Mouse (Mus musculus): Measurements from ENCODE around the gene Cdk5rap2.

Cdk5rap2 gene

DNA sequence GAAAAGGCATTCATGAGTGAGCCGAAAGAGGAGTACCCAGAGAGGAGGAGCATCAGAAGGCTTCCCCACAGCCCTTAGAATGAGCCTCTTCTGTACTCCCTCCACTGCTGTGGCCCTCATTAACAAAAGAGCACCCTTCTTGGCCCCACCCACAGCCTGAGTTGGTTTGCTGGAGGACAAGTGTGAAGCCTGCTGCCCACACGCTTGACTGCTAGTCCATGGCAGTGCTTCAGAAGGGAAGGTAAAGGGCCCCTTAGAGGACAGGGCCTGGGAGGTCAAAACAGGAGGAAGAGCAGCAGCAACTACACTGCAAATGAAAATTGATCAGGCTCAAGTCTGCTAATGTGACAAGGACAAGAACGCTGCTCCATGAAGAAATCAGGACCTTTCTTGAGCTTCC, 56.6 kb downstream of the Cdk5rap2 start:
- DNase-seq (ENCODE audit: low read depth) = no peak

DNA sequence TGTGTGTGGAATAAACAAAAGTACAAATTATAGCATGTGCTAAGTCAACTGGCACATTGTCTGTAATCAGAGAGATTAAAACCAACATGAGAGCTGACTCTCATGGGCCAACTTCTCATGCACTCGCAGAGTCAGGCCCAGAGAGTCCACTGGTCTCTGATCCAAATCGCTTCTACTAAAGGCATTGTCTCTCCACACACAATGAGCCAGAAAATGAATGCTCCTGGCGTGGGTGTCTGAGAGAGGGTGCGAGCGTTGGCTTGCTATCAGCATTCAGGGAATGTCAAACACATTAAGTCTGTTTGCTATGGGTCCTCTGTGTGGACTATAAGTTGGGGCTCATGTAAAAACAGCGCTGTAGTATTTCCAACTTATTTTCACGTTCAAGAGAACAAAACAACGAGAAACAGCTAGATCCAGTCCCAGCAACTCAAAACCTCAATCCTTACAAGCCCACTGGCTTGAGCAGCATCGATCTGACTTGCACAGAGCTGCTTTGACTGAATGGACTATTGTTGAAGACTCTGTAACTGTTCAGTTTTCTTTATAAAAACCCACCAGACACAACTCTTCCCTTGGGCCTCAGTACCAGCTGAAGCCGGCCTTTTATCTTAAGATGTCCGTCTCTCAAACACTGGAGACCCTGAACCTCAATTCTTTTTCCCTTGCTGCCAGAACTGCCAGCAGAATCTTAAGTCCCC, 74.6 kb downstream of the Cdk5rap2 start:
- DNase-seq (ENCODE audit: low read depth) = no peak

DNA sequence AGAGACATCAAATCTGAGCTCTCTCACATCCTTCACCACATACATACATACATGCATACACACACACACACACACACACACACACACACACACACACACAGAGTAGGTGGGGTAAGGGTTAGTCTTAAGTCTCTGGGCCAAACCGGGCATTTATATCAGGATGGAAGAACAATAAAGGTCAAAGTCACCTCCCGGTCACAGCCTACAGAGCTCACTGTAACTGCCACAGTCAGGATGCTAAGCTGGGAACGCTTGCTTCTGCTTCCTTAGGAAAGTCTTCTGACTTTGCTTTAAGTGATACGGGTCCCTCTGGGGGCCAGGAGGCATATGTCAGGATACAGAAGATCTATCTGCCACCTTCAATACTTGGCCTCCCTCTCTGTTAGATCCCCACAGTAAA, 75.2 kb downstream of the Cdk5rap2 start:
- no peak for DNase-seq (ENCODE audit: low read depth)

DNA sequence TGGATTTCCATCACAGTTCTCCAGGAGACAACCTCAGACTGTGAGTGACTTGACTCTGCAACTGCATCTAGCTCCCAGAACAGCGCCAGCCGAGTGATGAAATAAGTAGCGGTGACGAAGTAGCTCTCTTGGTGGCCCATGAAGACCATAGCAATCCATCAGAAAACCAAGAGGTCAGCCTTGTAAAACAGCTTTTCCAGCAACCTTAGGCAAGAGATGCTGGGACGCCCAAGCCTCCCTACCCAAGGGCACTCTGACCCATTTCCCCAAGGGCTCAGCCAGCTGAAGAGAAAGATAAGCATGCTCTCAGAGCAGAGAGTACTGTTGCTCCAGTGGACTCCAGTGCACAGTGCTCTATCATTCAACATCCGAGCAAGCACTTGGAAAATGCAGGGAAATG, 77.3 kb downstream of the Cdk5rap2 start:
- no peak for DNase-seq (ENCODE audit: low read depth)

DNA sequence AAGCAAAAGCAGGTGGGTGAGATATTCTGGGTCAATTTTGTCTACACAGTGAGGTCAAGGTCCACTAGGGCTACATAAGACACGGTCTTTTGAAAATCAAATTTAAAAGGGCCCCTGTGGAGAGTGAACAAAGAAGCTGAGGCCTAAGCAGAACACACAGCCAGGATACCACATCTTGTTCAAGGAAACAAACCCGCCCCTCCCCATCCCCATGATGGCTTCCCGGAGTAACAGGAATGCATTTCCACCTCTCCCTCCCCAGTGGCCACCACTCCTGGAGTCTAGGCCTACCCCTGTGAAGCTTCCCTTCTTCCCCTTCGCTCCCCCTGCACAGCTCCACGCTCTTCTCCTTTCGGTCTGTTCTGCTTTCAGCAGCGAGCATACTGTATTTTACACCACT, 77.7 kb downstream of the Cdk5rap2 start:
- no peak for DNase-seq (ENCODE audit: low read depth)

DNA sequence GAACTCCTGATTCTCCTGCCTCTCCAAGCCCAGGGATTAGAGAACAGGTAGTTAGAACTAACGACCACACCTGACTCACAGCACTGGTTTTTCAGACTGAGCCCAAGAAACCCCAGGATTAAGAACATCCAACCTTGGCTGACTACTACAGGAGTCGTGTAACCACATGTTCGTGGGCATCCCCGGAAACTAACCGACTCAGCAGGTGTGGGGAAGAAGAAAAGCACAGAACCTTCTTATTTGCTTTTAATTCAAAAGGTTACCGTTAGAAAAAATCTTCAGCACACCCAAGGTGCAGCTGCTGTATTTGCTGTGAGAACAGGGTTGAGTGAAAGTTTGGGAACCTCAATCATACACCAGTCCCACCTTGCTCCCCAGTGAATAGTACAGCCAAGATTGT, 79.1 kb downstream of the Cdk5rap2 start:
- no peak for DNase-seq (ENCODE audit: low read depth)

DNA sequence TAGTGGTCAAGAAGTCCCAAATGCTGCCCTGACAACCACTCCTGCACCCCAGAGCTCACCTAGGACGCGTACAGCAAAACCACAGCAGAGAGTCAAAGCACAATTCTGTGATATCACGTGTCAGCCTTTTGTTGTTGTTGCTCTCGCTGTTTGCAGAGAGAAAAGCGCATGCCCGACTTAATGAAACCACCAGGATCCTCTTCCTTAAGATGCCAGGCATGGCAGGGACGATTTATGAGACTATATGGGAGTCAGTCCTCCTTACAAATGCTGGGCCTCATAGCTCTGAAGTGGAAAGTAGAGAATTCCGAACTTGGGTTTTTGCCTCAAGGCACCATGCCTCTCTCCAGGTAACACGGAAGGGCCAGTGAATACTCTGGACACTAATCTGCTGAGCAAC, 82.2 kb downstream of the Cdk5rap2 start:
- no peak for DNase-seq (ENCODE audit: low read depth)

DNA sequence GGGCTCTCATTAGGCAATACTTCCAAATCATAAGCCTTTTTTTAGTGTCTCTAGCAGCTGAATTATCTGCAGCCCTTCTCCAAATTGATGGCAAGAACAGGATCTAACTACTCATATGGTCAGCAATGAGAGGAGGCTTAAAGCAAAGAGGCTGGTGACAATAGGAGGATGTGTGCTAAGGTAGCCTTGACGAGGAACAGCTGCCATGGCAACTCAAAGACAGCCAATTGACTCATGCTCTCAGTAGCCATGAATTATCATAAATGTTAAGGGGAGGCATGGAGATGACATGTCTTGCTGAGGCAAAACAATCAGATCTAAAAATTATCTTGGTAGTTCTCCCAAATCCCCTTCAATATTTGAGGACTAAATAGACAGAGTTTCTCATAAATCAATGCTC, 82.8 kb downstream of the Cdk5rap2 start:
- DNase-seq (ENCODE audit: low read depth) = no peak

DNA sequence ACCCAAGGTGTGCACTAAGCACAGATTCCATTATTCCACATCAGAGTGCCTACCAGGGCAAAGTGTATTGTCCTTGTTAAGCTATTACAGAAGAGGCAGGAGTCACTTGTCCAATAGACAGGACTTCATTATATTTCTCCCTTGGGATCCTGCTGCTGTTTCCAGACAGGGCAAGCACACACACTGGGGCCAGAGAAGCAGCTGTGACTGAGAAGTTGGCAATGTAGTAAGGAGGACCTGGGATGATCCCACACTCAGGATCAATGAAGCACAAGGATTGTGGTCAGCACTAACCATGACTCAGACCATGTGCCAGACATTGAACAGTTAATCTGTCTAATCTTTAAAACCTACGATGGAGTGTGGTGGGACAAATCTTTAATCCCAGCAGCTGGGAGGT, 88.7 kb downstream of the Cdk5rap2 start:
- no peak for DNase-seq (ENCODE audit: low read depth)

DNA sequence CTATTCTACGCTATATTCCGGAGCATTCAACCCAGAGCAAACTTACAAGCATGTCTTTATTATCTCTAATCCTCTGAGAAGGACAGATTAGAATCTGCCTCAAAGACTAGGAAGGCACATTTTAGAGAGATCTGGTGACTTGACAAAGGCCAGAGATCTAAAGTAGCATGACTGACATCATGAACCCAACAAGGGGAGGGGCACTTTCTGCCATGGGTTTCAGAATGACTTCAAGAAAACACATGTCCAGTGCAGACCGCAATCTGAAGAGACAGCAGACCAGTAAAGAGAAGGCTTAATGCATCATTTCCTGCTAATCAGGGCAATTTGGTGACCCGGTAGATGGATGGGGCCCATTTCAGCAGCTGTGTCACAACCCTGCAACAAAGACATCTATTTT, 98.1 kb downstream of the Cdk5rap2 start:
- DNase-seq (ENCODE audit: low read depth) = no peak

DNA sequence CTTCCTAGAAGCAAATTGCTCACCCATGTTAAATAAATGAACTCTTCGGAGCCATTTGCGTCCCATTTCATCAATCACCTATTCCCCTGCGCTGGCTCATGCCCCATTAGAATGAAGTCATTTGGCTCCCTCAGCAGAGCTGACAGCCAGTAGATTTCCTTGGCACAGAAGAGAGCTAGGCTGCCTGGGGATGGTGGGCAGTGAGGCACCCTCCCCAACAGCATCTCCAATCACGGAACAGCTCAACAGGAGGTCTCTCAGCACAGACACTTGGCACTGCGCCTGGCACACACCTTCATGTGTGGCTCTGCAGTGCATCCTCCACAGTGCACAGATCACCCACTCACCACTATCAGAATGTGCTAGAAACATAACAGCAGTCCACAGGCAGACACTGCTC, 98.7 kb downstream of the Cdk5rap2 start:
- DNase-seq (ENCODE audit: low read depth) = peak; percentile 50

DNA sequence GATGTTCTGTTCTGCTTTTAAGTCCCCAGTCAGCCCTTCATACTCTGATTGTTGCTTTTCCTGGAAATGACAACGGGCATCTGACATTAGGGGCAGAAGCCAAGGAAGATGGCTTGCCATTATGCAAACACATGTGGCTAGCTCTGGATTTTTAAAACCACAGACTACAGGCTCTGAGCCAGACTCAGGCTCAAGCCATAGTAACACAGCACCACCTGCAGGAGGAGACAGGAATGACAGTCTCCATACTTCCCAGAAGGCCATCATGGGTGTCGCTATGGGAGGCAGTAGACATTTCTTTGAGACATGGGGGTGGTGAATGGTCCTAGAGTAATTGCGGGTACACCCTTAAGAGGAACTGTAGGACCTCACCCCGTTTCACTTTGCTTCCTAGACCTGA, 103.0 kb downstream of the Cdk5rap2 start:
- peak; percentile 54 for DNase-seq (ENCODE audit: low read depth)

DNA sequence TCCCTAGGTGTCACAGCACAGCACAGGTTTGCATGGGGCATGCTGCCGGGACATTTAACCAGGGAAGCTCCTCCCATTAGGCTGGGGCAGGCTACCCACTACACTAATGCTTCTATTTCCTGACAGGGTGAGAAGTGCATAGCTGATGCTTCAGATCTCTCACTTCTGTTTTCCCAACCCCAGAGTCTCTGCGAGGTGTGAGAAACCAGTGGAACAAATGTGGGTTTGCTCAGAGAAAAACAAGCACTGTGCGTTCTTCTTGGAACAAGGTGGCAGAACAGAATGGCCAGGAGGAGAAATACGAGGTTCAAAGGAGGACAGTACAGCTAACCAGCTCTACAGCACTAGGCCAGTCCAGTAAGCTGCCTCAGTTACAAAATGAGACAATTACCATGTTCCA, 106.4 kb downstream of the Cdk5rap2 start:
- no peak for DNase-seq (ENCODE audit: low read depth)

DNA sequence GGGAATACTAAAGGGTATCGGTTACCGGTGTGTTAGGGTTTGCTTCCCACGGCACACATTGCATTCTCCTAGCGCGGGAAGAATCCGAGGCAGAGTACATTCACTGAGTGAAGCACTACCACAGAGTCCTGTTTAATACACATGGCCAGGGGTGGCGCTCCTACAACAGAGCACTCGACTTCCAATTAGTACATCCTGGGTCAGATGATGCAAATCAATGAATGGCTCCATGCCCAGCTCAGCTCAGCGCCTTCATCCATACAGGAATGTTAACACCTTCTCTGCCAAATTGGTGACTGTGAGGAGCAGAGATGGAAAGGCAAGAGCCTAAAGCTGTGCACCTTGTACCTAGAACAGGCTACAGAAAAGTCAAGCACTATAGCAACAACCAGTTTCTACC, 109.1 kb downstream of the Cdk5rap2 start:
- DNase-seq (ENCODE audit: low read depth) = no peak

DNA sequence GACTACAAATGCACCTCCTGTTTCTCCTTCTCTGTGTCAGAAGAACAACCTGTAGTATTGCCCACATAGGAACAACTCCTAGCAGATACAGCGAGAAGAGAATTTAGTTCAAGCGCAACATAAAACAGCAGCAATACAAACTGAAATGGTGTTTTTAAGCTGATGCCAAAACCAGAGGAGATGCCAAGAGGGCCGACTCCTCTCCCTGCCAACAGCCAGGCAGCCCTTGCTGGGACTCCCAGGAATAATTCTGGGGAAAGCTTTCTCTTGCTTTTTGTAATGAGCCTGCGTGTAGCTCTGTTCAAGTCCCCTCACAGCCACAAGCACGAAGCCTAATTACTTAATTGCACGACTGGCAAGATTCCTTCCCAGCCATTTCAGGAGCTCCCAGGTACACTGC, 120.9 kb downstream of the Cdk5rap2 start:
- no peak for DNase-seq (ENCODE audit: low read depth)

DNA sequence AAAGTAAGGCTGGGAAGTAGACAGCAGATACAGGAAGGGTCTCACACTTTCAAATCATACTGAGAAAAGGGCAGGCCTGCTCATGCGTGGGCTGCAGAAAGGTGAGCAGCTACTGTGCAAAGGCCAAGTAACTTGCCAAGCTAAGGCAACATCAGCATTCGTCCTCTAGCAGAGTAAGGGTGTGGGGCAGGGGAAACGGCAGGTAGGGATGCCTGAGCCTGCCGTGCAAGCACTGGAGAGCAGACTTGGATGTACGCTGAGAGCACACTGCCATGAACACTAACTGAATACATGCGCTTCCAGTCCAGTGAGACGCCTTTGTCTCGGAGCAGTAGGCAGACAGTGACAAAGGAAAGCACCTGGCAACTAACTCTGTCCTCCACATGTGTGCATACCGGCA, 127.1 kb downstream of the Cdk5rap2 start:
- DNase-seq (ENCODE audit: low read depth) = no peak

DNA sequence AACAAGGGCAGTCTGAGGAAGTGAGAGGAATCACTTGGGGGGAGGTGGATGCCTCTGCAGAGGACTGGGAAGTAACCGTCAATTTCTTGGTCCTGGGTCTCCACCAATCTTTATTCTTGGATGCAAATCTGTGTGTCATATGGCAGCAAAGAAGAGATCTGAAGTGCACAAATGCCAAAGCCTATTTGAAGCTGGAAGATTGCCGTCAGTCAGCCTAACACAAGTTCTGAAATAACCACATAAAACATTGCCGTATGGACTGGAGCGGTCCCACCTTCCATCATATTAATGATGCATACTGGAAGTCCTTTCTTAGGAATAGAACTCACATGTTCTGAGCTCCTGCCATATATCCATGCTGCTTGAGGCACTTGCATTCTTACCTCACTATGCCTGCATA, 131.4 kb downstream of the Cdk5rap2 start:
- no peak for DNase-seq (ENCODE audit: low read depth)

DNA sequence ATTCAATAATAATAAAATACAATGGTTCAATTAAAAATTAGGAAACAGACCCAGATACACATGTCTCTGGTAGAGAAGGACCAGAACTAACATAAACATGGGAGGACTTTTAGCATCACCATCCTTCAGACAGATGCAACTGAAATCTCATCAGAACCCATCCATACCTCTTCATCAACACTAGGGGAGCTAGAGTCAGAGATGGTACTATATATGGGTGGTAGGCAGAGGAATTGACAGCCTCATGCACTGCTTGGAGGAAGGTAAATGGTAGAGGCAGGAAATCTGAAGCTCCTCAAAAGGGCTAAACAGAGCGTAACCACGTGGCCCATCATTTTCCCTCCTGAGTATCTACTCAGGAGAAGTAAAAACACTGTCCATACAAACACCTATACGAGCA, 132.2 kb downstream of the Cdk5rap2 start:
- DNase-seq (ENCODE audit: low read depth) = no peak

DNA sequence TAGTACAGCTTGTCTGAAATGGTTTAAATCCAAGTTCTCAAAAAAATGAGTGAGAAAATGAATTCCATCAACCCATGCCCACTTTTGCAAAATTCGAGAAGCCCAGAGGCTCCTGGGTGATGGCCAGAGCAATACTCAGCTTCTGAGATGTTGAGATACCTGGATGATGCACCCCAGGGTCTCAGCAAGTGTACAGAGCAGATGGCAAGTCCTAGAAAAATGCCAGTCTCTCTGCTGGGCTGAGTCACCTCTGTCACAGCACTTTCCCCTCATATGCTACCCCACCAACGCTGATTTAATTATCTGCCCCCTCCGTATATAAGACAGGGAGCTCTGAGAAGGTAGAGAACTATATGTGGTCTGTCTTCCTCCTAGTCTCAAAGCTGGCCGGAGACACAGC, 137.3 kb downstream of the Cdk5rap2 start:
- no peak for DNase-seq (ENCODE audit: low read depth)

DNA sequence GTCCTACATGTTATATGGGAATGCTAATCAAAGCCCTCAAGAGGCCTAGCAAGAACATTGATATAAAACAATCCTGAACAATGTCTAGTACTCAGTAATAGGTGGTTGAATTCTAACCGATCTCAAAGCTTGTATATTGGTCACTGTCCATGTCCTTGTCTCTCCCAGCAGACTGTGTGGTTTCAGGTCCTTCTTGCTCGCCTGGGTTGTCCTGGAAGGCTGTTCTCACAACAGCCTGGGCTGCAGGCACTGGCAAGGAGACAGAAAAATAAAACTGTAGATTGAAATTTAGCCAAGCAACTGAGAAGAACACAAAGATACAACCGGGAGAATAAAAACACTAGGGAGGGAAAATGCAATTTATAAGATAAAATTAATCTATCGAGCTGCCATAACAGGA, 137.7 kb downstream of the Cdk5rap2 start:
- DNase-seq (ENCODE audit: low read depth) = no peak

DNA sequence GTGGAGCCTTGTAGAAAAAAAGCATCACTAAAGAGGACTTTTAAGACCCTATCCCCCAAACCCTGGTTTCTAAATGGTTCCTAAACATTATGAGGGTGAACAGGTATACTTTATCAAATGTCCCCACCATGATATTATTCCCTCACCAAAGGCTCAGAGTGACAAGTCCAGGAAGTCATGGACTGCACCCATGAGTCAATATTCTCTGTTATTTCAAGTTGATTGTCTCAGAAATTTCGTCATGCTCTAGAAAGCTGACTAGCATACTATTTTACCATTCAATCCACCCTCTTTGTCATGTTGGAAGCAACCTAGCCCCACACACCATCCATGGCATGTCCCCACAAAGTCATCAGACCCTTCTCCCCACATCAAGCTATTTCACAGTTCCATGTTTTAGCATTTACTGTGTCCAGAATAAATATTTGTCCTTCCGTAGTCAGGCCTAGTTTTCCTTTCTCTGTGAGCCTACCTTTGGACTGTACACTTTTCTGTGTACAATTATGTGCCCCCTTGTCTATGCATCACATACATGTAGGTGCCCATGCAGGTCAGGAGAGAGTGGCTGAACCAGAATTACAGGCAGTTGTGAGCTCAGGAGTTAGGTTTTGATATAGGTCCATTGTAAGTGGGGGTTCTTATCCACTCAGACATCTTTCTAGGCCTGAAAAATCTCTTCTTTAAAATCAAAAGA, 142.9 kb downstream of the Cdk5rap2 start:
- no peak for DNase-seq (ENCODE audit: low read depth)

DNA sequence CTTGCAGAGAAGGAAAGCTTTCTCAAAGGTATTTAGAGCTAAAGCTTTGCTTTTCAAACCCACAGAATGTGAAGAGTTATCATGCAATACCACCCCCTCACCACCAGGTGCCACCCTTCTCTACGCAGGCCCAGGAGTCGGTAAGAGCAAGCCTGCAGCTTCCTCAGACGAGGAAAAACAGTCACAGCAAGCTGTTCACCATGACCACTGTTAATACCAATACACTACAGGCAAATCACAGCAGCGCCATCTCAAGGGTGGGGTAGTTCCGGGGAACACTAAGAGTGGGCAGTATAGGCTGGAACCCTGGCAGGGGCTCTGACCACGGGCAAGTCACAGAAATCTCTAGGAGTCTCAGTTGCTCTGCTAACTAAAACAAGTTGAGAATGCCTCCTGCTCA, 145.0 kb downstream of the Cdk5rap2 start:
- peak; percentile 15 for DNase-seq (ENCODE audit: low read depth)

DNA sequence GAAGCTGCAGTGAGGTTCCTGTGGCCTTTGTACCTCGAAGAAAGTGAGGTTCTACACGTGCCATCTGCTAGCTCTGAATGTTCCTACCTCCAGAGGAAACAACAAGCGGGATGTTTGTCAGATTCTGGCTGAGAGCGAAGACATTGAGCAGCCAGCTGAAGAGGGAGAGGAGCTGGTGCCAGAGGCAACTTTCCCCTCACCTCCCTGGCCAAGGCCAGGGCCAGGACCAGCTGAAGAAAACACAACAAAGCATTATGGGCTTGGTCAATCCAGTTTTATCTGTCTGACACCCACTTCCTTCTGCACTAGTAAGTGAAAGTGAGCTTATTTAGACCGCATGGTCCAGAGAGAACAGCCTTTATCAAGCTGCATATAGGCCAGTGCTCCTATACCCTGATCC, 147.4 kb downstream of the Cdk5rap2 start:
- no peak for DNase-seq (ENCODE audit: low read depth)

DNA sequence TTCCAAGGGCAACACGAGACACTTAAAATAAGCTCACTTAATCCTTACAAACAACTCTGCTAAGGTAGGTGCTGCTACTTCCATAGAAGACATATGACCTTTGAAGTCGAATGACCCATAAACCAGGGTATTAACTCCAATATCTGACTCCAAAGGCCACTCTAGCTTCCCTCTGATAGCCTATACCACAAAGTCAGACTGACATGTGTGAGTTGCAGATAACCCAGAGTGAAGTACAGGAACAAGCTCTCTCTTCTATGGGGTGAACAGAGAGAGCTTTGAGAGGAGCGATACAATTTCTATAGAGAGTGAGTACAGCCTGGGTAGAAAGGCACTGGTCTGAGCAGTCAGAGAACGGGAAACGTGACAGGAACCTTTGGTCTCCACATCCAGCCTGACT, 148.9 kb downstream of the Cdk5rap2 start:
- no peak for DNase-seq (ENCODE audit: low read depth)

All from fibroblast of lung, adult 2 months (primary cell).